Mouse (Mus musculus) neural tube, embryonic 13.5 days (tissue): Measurements from ENCODE around the gene Mta3. TPM values are rescaled to one million over a fixed set of nuclear protein-coding genes. Genes with fewer than 3 reads are reported as not detected.
A peak's percentile ranks its signal among the peaks of the same experiment; 100 is the strongest.

ENCODE experiments used
- ATAC-seq: fragments of 200-750 bp; cut with Nextera tagmentation; 2 replicates; pipeline ENCODE4 v1.8.0; 2017; ENCODE audit warnings: low read depth, mild to moderate bottlenecking, moderate TSS enrichment, moderate library complexity
- H3K27ac ChIP-seq: fragments of 300-500 bp; sonication (generic); replicated peaks from 2 replicates; pipeline ENCODE4 v1.5.1; 2015; ENCODE audit warnings: moderate library complexity, mild to moderate bottlenecking, inconsistent platforms
- H3K27me3 ChIP-seq: fragments of 300-500 bp; sonication (generic); 2 replicates; pipeline ENCODE4 v1.6.1; 2015; ENCODE audit warnings: mild to moderate bottlenecking, inconsistent platforms
- H3K36me3 ChIP-seq: fragments of 300-500 bp; sonication (generic); 2 replicates; pipeline ENCODE4 v1.6.1; 2015; ENCODE audit warnings: mild to moderate bottlenecking, inconsistent platforms
- H3K4me1 ChIP-seq: fragments of 300-500 bp; sonication (generic); replicated peaks from 2 replicates; pipeline ENCODE4 v1.6.1; 2015; ENCODE audit warnings: inconsistent platforms
- H3K4me2 ChIP-seq: fragments of 300-500 bp; sonication (generic); 2 replicates; pipeline ENCODE4 v1.6.1; 2015; ENCODE audit warnings: inconsistent platforms, mild to moderate bottlenecking, moderate library complexity
- H3K4me3 ChIP-seq: fragments of 300-500 bp; sonication (generic); 2 replicates; pipeline ENCODE4 v1.5.1; 2015; ENCODE audit warnings: mild to moderate bottlenecking, inconsistent platforms
- H3K9ac ChIP-seq: fragments of 300-500 bp; sonication (generic); 2 replicates; pipeline ENCODE4 v1.6.1; 2015; ENCODE audit warnings: moderate library complexity, mild to moderate bottlenecking, inconsistent platforms
- H3K9me3 ChIP-seq: fragments of 300-500 bp; sonication (generic); 2 replicates; pipeline ENCODE4 v1.6.1; 2016; ENCODE audit warnings: inconsistent platforms
- WGBS: fragments of 180-500 bp; shearing (Covaris S2); methylation state at CpG from one replicate; pipeline ENCODE4 v1.1.7; 2015; 5-methylcytosine and 5-hydroxymethylcytosine counted together
- polyA plus RNA-seq: library from polyadenylated mRNA; unstranded; fragments of >200 nt; fragmentation: Nextera tagmentation; extraction: Ambion mirVana; gene quantifications from 2 replicates; pipeline ENCODE4 v1.2.1, GENCODE M21; 2015

Mta3 gene
- polyA plus RNA-seq, 1 experiment from 2014 or later = 38.6 TPM

DNA sequence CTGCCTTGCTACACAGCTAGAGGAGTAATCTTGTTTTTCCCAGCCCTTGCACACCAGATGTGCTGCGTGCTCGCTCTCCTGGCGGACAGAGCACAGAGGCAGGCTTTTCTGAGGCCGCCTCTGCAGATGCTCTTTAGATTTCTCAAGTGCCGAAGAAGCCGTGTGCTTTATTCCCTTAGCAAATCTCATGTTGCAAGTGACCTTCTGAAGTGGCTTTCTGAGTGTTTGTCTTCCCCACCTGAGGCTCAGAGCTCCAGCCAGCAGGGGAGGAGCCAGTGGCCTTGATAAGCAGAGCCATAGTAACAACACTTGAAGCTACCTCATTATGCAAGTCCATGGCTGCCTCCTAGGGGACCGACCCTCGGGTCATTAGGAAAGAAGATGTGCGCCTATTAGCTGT lies 98.0 kb downstream of the Mta3 start:
- Histone ChIP-seq H3K36me3 (peaks cover 44% of the 10 kb centered on the region), H3K27me3 (no peaks in the 10 kb centered on the region), H3K27ac (peak overlapping the region; percentile 46), H3K4me3 (no peak overlapping the region), H3K9me3 (no peaks in the 10 kb centered on the region), H3K4me1 (peaks cover 18% of the 10 kb centered on the region), H3K4me2 (no peak overlapping the region), H3K9ac (no peak overlapping the region)
- 69% methylated on average over 9 of the region's 9 CpGs for WGBS
- no peak for ATAC-seq

DNA sequence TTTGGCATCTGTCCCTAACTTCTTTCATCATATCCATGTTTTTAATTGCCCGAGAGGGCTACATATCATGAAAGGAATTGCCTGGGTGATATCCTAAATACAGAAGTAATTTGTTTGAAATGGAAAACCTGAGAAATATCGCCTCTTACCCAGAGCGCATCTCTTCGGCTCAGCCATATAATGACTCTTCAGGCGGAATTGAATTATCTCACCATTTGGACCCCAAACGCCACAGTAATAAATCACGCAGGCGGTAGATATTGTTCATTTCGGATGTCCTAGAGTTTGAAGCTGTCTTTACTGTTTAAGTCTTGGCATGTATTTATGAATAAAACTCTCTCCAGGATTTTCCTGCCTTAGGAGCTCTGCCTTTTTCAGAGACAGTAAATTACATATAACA lies 99.1 kb downstream of the Mta3 start:
- no peaks in the 10 kb centered on the region for H3K9me3 ChIP-seq
- no peak overlapping the region for H3K9ac ChIP-seq
- no peaks in the 10 kb centered on the region for H3K27me3 ChIP-seq
- 49% methylated on average over 9 of the region's 9 CpGs for WGBS
- H3K4me2 ChIP-seq = no peak overlapping the region
- H3K4me3 ChIP-seq = no peak overlapping the region
- peaks cover 18% of the 10 kb centered on the region for H3K4me1 ChIP-seq
- peaks cover 51% of the 10 kb centered on the region for H3K36me3 ChIP-seq
- ATAC-seq = peak; percentile 40
- H3K27ac ChIP-seq = peak overlapping the region; percentile 46; the same call in 1 of the 2 replicates

DNA sequence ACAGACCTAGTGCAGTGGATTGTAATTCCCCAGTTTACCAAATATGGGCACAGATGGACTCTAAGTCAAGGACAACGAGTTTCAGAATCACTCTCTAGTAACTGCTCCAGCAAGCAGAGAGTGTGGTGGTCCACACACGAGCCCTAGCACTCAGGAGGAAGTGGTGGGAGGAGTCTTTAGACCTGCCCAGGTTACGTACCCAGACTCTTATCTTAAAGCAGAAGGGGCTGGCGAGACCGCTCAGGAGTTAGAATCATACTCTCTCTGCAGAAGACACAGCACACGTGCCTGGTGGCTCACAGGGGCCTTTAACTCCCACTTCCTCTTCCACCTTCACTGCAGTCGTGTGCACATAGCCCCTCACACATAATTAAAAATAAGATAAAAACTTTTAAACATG lies 101.4 kb downstream of the Mta3 start:
- Histone ChIP-seq H3K9me3 (no peaks in the 10 kb centered on the region), H3K9ac (no peak overlapping the region), H3K27ac (no peak overlapping the region), H3K36me3 (peaks cover 50% of the 10 kb centered on the region), H3K4me2 (no peak overlapping the region), H3K4me3 (no peak overlapping the region), H3K4me1 (peaks cover 18% of the 10 kb centered on the region), H3K27me3 (no peaks in the 10 kb centered on the region)
- no peak for ATAC-seq
- WGBS = 86% methylated on average over 7 of the region's 7 CpGs

DNA sequence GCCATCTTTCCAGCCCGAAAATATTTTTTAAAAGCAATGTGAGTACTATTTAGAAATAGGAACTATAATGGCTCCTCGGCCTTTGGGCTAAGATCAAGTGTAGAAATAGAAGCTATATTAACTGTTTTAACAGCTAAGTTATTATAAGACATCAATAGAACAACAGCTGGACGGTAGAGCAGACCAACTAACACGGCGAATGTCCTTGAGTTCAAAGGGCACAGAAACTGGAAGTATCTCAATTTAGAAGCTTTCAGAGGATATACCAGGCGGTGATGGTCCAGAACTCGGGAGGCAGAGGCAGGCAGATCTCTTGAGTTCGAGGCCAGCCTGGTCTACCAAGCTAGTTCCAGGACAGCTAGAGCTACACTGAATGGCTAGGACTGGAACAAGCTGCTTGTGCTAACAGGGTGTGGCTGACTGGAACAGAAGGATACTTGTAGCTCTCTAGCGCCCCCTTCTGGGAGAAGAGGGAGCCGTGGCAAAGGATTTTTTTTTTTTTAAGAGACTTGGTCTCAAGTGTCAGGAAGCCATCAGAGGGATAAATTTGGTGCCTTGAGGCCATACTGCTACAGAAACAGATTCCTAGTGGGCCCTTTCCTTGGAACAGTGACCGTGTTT lies 101.9 kb downstream of the Mta3 start:
- Histone ChIP-seq H3K4me2 (no peak overlapping the region), H3K36me3 (peaks cover 54% of the 10 kb centered on the region), H3K4me3 (no peak overlapping the region), H3K27ac (no peak overlapping the region), H3K4me1 (peaks cover 18% of the 10 kb centered on the region), H3K27me3 (no peaks in the 10 kb centered on the region), H3K9ac (no peak overlapping the region), H3K9me3 (no peaks in the 10 kb centered on the region)
- 74% methylated on average over 11 of the region's 11 CpGs for WGBS
- ATAC-seq = no peak

DNA sequence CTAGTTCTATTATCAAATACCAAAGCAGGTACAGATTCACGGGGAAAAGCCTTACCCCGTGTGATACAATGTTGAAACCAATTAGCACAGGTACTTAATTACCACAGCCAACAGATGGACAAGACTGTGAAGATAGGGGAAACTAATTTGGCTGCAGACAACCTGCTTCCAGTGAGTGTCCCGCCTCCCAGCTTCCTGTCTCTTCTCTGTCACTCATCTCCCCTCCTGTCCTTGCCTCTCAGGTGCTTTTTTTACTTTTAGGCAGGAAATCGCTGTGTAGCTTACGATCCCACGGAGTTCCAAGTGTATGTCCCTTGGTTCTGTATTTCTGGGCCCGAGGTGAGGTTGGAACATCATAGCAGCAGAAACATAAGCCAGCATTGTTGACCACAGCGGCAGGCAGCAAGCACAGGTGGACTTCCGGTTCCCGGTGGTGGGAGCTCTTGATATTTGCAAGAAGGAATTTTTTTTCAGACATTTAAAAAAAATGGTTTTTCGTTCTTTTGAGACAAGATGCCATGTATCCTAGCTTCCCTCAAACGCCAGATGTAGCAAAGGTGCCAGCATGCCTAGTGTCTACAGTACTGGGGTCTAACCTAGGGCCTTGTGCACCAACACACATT lies 102.6 kb downstream of the Mta3 start:
- no peak for ATAC-seq
- Histone ChIP-seq H3K27ac (no peak overlapping the region), H3K4me3 (no peak overlapping the region), H3K4me1 (peaks cover 18% of the 10 kb centered on the region), H3K9me3 (no peaks in the 10 kb centered on the region), H3K9ac (no peak overlapping the region), H3K4me2 (no peak overlapping the region), H3K27me3 (no peaks in the 10 kb centered on the region), H3K36me3 (peaks cover 49% of the 10 kb centered on the region)
- whole genome bisulfite sequencing = 91% methylated on average over 12 of the region's 12 CpGs

DNA sequence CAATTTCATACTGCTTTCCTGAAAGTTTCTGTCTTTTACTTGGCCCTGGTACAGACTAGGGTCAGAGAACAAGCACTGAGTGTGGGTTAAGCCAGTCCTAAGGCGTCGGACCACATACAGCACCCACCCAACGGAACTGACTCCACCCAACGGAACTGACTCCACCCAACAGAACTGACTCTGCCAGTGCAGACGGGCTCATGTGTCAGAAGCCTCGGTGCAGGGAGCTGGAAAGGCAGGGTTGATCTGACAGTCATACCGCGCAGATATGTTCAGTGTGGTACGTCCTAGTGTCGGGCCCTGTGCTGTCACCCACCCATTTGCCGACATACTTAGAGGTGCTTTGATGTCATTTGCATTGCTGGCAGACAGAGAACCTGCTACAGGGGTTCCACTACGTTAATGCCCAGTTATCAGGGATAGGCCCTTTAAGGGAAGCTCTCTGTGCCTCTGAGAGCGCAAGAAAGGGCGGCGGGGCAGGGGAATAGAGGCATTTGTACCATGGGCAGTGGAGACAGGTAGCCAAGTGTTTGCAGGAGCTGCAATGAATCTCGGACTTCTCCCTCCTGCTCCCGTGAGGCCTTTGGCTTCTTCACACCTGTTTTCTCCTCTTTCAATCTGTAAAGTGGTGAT lies 103.3 kb downstream of the Mta3 start:
- no peak overlapping the region for H3K9ac ChIP-seq
- no peak overlapping the region for H3K4me2 ChIP-seq
- 89% methylated on average over 17 of the region's 17 CpGs for WGBS
- ATAC-seq = no peak
- no peaks in the 10 kb centered on the region for H3K9me3 ChIP-seq
- H3K4me3 ChIP-seq = no peak overlapping the region
- peaks cover 17% of the 10 kb centered on the region for H3K4me1 ChIP-seq
- H3K36me3 ChIP-seq = peaks cover 43% of the 10 kb centered on the region
- H3K27ac ChIP-seq = no peak overlapping the region
- H3K27me3 ChIP-seq = no peaks in the 10 kb centered on the region

DNA sequence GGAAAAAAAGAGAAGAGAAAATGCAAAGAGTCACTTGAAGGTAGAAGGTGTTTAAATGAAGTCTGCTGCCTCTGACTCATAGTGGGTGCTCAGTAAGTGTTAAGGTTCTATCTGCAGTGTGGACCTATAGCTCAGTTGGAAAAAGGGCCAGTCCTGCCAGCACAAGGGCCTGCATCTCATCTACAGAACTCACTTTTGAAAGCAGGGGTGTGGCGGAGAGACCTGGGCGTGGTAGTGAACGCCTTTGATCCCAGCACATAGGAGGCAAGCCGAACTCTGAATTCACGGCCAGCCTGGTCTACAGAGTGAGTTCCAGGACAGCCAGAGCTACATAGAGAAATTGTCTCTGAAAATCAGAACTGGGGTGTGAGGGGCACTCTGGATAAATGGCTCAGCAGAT lies 104.3 kb downstream of the Mta3 start:
- Histone ChIP-seq H3K27ac (no peak overlapping the region), H3K27me3 (no peaks in the 10 kb centered on the region), H3K4me3 (no peak overlapping the region), H3K9me3 (no peaks in the 10 kb centered on the region), H3K4me2 (no peak overlapping the region), H3K36me3 (peaks cover 35% of the 10 kb centered on the region; the same call in 1 of the 2 replicates), H3K9ac (no peak overlapping the region), H3K4me1 (peaks cover 7% of the 10 kb centered on the region; the same call in 1 of the 2 replicates)
- 95% methylated on average over 5 of the region's 5 CpGs for WGBS
- ATAC-seq = no peak

DNA sequence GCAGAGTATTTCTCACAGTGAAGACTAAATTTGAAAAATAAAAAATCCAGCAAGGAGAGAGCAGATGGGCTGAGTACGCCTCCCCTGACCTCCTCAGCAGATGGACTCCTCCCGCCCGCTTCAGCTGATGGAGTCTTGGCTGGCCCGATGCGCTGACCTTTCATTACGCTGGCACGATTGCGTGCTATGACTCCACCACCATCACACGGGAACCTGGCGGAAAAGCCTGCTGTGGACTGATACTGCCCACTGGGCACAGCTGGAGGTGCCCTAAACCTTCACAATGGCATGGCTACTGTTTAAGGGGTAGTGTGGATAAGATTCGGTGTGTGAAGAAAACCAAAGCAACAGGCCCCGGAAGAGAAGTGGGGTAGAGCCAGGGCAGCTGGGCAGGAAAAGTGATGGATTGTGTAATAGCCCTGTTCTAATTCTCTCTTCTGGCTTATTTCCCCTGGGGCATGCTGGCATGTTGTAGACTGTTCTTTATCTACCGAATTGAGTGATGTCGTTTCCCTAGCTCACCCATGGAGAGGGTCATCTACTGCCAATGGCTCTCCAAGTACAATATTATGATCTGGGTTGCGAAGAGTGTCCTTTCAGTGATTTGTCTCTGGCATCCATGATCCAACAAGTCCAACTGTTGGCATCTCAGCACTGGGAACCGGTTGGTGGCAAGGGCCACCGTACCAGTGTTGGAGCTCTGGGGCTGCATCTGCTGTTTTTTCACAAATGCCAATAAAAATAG lies 106.4 kb downstream of the Mta3 start:
- no peaks in the 10 kb centered on the region for H3K27me3 ChIP-seq
- no peak overlapping the region for H3K4me3 ChIP-seq
- no peak for ATAC-seq
- WGBS = 57% methylated on average over 17 of the region's 17 CpGs
- H3K9ac ChIP-seq = no peak overlapping the region
- H3K9me3 ChIP-seq = no peaks in the 10 kb centered on the region
- no peak overlapping the region for H3K27ac ChIP-seq
- no peaks in the 10 kb centered on the region for H3K4me1 ChIP-seq
- peaks cover 22% of the 10 kb centered on the region; the same call in 1 of the 2 replicates for H3K36me3 ChIP-seq
- H3K4me2 ChIP-seq = no peak overlapping the region

DNA sequence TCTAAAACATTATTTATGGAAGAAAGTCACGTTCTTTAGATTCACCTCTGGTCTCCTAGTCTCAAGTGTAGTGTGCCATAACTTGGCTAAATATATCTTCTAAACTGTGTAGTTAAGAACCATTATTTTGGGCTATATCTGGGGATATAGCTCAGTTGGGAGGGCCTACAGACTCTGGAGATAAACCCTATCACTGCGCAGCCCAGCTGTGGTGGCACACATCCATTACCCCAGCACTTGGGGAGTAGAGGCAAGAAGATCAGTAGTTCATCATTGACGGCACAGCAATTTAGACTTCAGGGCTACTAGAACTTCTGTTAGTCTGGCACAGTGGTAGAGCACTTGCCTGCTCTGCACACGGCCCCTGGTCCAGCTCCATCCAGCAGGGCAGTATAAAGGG lies 107.1 kb downstream of the Mta3 start:
- Histone ChIP-seq H3K27me3 (no peaks in the 10 kb centered on the region), H3K9me3 (no peaks in the 10 kb centered on the region), H3K4me2 (no peak overlapping the region), H3K27ac (no peak overlapping the region), H3K4me1 (no peaks in the 10 kb centered on the region), H3K36me3 (peaks cover 22% of the 10 kb centered on the region; the same call in 1 of the 2 replicates), H3K4me3 (no peak overlapping the region), H3K9ac (no peak overlapping the region)
- no peak for ATAC-seq
- 89% methylated on average over 4 of the region's 4 CpGs for WGBS

DNA sequence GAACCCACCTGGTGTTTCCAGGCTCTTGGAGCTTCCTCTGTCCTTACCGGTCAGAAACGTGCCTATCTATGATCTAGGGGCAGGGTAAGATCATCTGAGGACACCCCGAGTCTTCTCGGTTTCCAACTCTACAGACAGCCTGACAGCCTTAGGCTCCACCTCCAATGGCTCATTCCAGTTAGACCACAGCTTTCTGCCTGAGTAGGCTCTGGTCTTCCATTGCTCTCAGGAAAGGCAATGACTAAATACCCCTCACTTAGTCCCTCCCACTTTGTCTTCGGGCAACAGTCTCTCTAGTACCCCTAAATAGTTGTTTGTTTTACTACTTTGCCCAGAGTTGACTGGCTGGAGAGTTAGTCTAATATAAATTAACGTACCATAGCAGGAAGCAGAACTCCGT lies 111.0 kb downstream of the Mta3 start:
- no peak for ATAC-seq
- 0 out of 2 replicates have a peak, but pooled peaks cover 5% of the 10 kb centered on the region for H3K36me3 ChIP-seq
- no peak overlapping the region for H3K4me3 ChIP-seq
- no peak overlapping the region for H3K27ac ChIP-seq
- no peaks in the 10 kb centered on the region for H3K27me3 ChIP-seq
- no peak overlapping the region for H3K9ac ChIP-seq
- H3K4me1 ChIP-seq = peaks cover 16% of the 10 kb centered on the region
- no peaks in the 10 kb centered on the region for H3K9me3 ChIP-seq
- H3K4me2 ChIP-seq = no peak overlapping the region
- WGBS = 82% methylated on average over 7 of the region's 7 CpGs

DNA sequence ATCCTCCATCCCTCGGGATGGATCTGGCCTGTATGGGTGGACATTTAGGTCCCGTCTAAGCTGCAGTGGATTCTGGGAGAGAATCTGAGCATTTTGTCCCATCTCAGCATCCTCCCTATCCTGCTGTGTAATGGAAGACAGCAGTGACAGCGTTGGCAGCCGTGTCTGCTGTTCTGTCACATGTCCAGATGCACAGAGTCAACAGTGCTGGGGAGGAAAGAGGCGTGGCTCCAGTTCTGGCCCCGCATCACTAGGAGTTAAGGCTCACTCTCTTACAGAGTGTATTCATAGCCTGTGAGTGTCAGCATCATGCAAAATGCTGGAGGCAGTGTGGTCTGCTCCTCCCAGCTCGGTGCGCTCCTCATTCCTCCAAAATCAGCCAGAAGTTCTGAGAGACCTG lies 113.5 kb downstream of the Mta3 start:
- ATAC-seq = no peak
- Histone ChIP-seq H3K4me1 (peaks cover 20% of the 10 kb centered on the region), H3K4me2 (no peak overlapping the region), H3K4me3 (no peak overlapping the region), H3K9me3 (no peaks in the 10 kb centered on the region), H3K9ac (no peak overlapping the region), H3K27me3 (no peaks in the 10 kb centered on the region), H3K27ac (no peak overlapping the region), H3K36me3 (no peaks in the 10 kb centered on the region)
- whole genome bisulfite sequencing = 79% methylated on average over 8 of the region's 8 CpGs

DNA sequence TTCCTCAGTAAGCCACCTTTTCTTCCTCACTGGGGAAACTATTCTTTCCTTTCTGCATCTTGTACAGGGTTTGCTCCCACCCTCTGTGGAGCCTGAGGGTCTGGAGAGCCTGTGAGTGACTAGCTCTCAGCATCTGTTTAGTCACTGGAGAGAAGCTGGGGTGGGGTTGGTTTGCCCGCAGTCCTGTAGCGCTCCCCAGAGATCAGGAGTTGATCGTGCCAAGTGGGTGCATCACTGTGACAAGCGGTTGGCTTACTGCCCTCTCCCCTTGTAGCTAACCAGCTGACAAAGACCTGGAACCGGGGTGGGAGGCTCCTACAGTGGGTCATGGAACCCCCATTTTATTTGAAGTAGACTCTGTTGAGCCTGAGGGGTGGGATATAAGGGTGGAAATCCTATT lies 114.7 kb downstream of the Mta3 start:
- Histone ChIP-seq H3K4me3 (no peak overlapping the region), H3K9me3 (no peaks in the 10 kb centered on the region), H3K27me3 (no peaks in the 10 kb centered on the region), H3K36me3 (no peaks in the 10 kb centered on the region), H3K27ac (peak overlapping the region; percentile 35), H3K9ac (no peak overlapping the region), H3K4me1 (peaks cover 20% of the 10 kb centered on the region), H3K4me2 (no peak overlapping the region)
- ATAC-seq = peak; percentile 44; the same call in 1 of the 2 replicates
- 52% methylated on average over 5 of the region's 5 CpGs for WGBS
